Mouse (Mus musculus): ENCODE results near the gene Tead2.

DNA sequence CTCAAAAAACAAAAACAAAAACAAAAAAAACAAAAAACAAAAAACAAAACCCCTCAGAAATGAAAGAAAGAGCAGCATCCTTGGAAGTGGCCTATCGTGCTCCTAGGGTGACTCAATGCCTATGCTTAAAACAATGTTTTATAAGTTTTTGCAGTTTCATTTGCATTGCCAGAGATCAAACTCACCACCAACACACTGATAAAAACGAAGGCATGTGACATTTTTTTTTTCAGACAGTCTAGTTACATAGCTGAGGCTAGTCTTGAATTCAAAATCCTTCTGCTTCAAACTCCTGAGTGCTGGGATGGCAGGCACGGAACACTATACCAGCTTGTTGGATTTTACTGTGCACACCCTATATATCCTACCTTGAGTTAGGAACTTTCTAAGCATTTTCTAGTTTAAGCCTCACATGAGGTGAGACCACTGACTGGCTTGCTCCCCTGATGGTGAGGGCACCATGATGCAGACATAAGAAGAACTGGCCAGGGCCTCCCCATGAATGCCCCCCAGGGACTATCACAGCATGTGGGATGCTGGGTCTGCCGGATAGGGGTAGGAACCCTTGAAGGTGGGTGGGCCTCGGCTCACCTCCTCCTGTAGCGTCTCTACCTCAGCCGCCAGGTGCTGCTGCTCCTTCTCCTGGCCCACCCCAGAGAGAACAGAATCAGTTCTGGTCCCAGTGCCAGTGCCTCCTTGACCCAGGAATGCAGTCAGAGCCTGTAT is 22.8 kb upstream of the Tead2 start:
- TF ChIP-seq CTCF (IDR thresholded peaks at IDR 0.05; ENCODE audit: extremely low read depth, insufficient read length, insufficient replicate concordance, low read depth, low read length) (no peak), POLR2A (IDR thresholded peaks at IDR 0.05; ENCODE audit: low read depth, low read length) (no peak)

Measured in small intestine, adult 2 months (tissue).